Mouse (Mus musculus): ENCODE results near the gene Auts2. TPM values are rescaled to one million over a fixed set of nuclear protein-coding genes. Genes with fewer than 3 reads are reported as not detected.

Gene Auts2
- polyA plus RNA-seq, 1 experiment from 2014 or later: 56.7 TPM

DNA sequence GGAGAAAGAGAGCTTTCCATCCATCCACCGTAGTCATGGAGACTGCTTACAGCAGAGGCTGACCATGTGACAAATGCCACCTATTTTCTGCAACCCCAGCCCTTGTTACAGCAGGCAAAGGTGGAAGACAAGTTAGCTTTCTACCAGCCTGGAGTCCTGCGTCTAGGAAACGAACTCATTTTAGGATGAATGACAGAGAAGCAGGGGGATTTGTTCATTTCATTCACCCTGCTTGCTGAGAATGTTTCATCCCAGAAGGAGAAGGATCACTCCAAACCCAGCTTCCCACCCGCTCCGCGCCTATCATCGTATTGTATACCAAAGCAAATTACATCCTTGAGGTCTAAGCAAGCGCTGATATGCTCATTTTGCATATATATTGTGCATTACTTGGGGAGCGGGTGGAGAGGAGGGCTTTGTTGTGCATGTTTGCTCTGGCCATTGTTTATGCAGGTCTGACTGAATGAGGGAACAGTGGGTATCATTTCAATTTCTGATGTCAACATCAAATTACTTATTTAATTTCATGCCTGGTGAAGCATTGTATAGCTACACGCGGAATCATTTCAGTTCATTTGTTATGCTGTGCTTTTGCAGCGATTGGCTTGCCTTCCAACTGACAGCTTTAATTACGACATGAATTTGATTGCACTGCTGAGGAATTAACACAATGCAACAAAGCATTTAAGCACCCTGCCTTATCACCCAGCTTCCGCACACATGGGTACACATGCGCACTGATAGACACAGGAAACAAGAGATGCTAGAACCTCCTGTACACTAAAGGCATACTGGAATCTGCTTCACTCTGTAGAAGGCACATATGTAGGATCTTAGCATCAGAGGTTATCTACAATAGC, 509.4 kb downstream of the Auts2 start:
- H3K9me3 ChIP-seq: no peaks in the 10 kb centered on the region
- no peaks in the 10 kb centered on the region for H3K27me3 ChIP-seq (ENCODE audit: insufficient read depth, poor library complexity, severe bottlenecking)
- no peaks in the 10 kb centered on the region for H3K36me3 ChIP-seq
- H3K4me1 ChIP-seq (replicated peaks): peaks cover 13% of the 10 kb centered on the region
- 0 out of 2 replicates have a peak overlapping the region, but pooled peaks have one; percentile 13 for H3K27ac ChIP-seq
- no peak overlapping the region for H3K4me3 ChIP-seq
- 68% methylated on average over 15 of the region's 15 CpGs for WGBS
- DNase-seq (ENCODE audit: low spot score): no peak

DNA sequence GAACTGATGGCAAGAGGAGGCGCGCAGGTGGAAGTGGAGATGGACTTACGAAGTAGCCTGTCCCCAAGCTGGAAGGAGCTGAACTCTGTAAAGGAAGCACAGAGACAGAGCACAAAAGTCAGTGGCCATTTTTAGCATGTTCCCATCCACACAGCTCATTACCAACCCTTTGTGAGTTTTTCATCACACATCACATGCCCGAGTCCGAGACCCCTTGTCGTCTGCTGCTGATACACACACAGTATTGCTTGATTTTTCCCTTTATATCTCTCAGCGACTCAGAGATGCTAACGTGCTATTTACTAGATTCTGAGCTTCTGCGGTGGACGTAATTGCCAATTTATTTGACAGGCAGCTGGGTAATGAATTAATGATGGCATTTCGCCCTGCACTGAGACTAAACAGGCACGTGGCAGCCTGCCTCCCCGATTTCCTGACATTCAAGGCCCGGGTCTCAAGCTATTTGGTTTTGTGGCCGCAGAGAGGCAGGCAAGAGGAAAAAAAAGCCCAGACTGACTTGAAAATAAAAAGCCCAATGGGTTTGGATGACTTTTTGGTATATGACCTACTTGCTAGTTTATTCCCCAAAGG, 512.1 kb downstream of the Auts2 start:
- Histone ChIP-seq H3K4me1 (replicated peaks) (peaks cover 13% of the 10 kb centered on the region), H3K9me3 (no peaks in the 10 kb centered on the region), H3K4me3 (no peak overlapping the region), H3K27me3 (ENCODE audit: insufficient read depth, poor library complexity, severe bottlenecking) (no peaks in the 10 kb centered on the region), H3K36me3 (no peaks in the 10 kb centered on the region), H3K27ac (no peak overlapping the region)
- no peak for DNase-seq (ENCODE audit: low spot score)
- WGBS: 80% methylated on average over 15 of the region's 15 CpGs

DNA sequence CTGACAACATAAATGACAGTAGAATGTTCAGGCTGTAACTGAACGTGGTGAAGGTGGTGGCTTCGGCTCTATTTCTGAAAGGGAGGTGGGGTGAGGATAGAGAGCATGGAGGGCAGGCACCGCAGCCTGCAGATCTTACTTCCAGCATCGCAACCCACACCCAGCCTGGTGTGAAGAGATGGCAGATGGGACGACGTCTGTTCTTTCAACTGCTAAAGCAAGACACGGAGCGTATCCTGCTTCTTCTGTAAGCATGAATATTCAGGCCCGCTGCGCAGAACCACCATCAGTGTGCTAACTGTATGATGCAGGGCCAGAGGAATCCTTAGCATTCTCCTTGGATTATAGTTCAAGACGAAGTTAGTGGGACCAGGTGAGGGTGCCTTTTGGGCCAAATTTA, 513.5 kb downstream of the Auts2 start:
- Histone ChIP-seq H3K27ac (no peak overlapping the region), H3K27me3 (ENCODE audit: insufficient read depth, poor library complexity, severe bottlenecking) (no peaks in the 10 kb centered on the region)
- WGBS: 80% methylated on average over 11 of the region's 11 CpGs

DNA sequence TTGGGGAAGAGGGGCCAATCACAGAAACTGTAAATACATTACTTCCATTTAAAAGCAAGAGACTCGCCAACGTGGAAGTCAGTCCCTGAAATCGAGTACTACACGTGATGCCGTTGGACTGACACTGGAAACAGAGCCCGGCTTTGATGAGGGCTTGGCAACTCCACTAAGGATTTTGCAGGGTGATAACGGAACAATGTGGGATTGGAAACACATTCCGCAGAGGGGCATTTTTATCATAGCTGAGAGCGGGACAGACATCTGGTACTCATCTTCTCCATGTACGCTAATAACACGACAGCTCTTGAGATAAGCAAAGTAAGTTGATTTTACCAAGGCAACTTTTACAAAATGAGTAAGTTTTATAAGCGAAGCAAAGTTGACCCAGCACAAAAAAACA, 514.1 kb downstream of the Auts2 start:
- no peak for DNase-seq (ENCODE audit: low spot score)

More for the DNA sequence above, 513.5 kb downstream of the Auts2 start:
- Histone ChIP-seq H3K4me3 (no peak overlapping the region), H3K36me3 (no peaks in the 10 kb centered on the region), H3K4me1 (replicated peaks) (peaks cover 13% of the 10 kb centered on the region), H3K9me3 (no peaks in the 10 kb centered on the region)
- no peak for DNase-seq (ENCODE audit: low spot score)

DNA sequence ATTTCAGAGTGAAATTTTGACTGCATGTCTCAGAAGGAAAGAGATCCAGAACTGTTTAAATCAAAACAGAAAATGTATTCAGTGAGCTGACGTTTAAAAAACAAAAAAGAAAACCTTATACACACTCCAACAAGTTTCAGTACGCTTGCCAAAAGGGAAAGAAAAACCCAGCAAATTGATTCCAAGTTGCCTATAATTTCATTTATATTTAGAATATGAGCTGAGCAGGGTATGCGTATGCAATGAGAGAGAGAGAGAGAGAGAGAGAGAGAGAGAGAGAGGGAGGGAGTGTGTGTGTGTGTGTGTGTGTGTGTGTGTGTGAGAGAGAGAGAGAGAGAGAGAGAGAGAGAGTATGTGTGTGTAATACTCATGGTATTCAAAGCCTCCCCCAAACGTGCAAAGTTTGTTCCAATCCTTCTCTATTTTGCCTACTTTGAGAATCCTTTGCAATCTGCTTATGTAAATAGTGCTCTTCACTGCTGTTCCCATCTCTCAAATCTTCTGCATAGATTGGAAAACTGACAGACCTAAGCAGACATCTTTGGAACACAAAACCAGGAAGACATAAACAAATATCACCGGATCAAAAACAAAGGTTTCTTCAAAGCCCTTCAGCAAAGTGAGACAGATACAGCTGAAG, 515.2 kb downstream of the Auts2 start:
- no peaks in the 10 kb centered on the region for H3K27me3 ChIP-seq (ENCODE audit: insufficient read depth, poor library complexity, severe bottlenecking)
- 89% methylated on average over 5 of the region's 5 CpGs for WGBS
- no peak for DNase-seq (ENCODE audit: low spot score)

More for the DNA sequence above, 514.1 kb downstream of the Auts2 start:
- H3K9me3 ChIP-seq: no peaks in the 10 kb centered on the region
- H3K4me3 ChIP-seq: no peak overlapping the region
- peaks cover 12% of the 10 kb centered on the region for H3K4me1 ChIP-seq (replicated peaks)
- 78% methylated on average over 12 of the region's 12 CpGs for WGBS
- no peaks in the 10 kb centered on the region for H3K27me3 ChIP-seq (ENCODE audit: insufficient read depth, poor library complexity, severe bottlenecking)
- no peak overlapping the region for H3K27ac ChIP-seq
- no peaks in the 10 kb centered on the region for H3K36me3 ChIP-seq

DNA sequence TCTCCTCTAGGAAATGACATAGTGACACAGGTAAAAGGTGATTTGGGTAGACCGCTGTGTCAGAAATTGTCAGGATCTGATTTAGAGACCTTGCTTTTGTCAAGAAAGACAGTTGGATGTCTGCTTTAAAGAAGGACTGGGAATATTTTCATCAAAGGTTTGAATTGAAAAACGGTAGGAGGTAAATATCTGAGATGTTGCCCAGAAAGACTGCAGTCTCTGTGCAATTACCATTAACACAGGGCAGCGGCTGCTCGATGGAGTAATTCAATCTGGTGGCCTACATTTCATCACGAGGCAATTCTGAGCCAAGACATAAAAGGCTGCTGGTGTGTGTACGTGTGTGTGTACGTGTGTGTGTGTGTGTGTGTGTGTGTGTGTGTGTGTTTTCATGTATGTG, 529.8 kb downstream of the Auts2 start:
- Histone ChIP-seq H3K9me3 (no peaks in the 10 kb centered on the region), H3K36me3 (no peaks in the 10 kb centered on the region), H3K4me3 (no peak overlapping the region), H3K4me1 (replicated peaks) (no peaks in the 10 kb centered on the region), H3K27me3 (ENCODE audit: insufficient read depth, poor library complexity, severe bottlenecking) (no peaks in the 10 kb centered on the region), H3K27ac (no peak overlapping the region)
- 86% methylated on average over 7 of the region's 7 CpGs for WGBS
- DNase-seq (ENCODE audit: low spot score): no peak

More for the DNA sequence above, 515.2 kb downstream of the Auts2 start:
- H3K4me1 ChIP-seq (replicated peaks): peaks cover 4% of the 10 kb centered on the region; the same call in 1 of the 2 replicates
- H3K27ac ChIP-seq: no peak overlapping the region
- no peaks in the 10 kb centered on the region for H3K9me3 ChIP-seq
- no peaks in the 10 kb centered on the region for H3K36me3 ChIP-seq
- H3K4me3 ChIP-seq: no peak overlapping the region

DNA sequence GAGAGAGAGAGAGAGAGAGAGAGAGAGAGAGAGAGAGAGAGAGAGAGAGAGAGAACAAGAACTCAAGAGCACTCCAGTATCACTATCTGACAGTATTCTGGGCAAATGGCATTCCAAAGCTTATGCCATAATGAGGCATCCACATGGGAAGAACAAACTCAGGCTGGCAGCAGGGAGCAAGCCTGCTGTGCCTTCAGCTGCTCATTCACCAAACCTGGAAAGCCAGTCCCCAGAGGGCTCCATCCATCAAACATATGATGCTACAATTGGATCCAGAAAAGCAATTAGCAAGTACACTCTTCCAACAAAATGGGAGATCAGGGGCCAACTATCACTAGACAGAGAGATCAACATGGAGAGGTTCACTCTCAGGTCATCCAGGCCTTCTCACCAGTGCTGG, 531.3 kb downstream of the Auts2 start:
- DNase-seq (ENCODE audit: low spot score): no peak
- Histone ChIP-seq H3K4me1 (replicated peaks) (peaks cover 4% of the 10 kb centered on the region; the same call in 1 of the 2 replicates), H3K36me3 (no peaks in the 10 kb centered on the region), H3K4me3 (no peak overlapping the region), H3K9me3 (no peaks in the 10 kb centered on the region), H3K27ac (no peak overlapping the region), H3K27me3 (ENCODE audit: insufficient read depth, poor library complexity, severe bottlenecking) (no peaks in the 10 kb centered on the region)

DNA sequence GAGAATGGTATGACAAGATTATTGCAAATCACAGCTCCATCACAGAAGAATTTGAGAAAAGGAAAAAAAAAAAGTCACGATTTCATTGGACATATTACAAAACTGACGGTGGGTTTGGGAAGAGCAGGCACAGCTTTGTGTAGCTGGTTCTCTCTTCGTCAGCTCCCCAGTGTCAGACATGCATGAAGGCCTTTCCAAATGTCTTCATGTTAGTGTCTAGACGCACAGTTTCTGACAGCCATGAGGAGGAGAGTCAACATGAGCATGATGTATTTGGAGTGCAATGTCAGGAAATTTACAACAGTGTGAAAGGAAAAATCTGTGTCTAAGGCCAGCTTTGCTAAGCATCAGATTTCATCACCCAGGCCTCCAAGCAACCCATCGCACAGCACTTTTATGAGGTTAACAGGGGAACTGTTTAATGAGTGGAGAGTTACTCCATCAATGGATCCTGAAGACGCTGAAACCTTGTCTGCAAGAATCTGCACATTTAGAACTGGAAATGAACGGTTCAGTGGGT, 534.4 kb downstream of the Auts2 start:
- DNase-seq (ENCODE audit: low spot score): no peak
- H3K9me3 ChIP-seq: no peaks in the 10 kb centered on the region
- 80% methylated on average over 7 of the region's 7 CpGs for WGBS
- no peaks in the 10 kb centered on the region for H3K27me3 ChIP-seq (ENCODE audit: insufficient read depth, poor library complexity, severe bottlenecking)
- no peak overlapping the region for H3K27ac ChIP-seq
- H3K4me1 ChIP-seq (replicated peaks): peaks cover 4% of the 10 kb centered on the region; the same call in 1 of the 2 replicates
- no peaks in the 10 kb centered on the region for H3K36me3 ChIP-seq
- H3K4me3 ChIP-seq: no peak overlapping the region

DNA sequence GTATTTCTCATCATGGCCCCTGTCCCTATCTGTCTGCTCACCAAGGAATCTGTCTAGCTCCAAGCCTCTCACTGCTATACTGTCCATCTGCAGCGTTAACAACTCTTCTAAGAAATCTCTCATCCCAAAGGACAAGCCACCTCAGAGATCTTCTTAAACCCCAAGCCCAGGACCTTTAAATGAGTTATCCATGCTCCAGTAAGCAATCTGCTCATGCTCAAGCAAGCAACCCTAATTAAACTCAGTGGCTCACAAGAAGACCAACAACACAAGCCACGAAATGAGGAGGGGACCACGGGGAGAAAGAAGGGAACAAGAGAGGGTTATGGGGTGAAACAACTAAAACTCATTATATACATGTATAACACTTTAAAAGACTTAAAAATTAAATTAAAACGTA, 535.2 kb downstream of the Auts2 start:
- Histone ChIP-seq H3K27me3 (ENCODE audit: insufficient read depth, poor library complexity, severe bottlenecking) (no peaks in the 10 kb centered on the region), H3K4me3 (no peak overlapping the region), H3K4me1 (replicated peaks) (peaks cover 4% of the 10 kb centered on the region; the same call in 1 of the 2 replicates), H3K36me3 (no peaks in the 10 kb centered on the region), H3K9me3 (no peaks in the 10 kb centered on the region), H3K27ac (no peak overlapping the region)
- WGBS: 81% methylated on average over 4 of the region's 4 CpGs
- no peak for DNase-seq (ENCODE audit: low spot score)

DNA sequence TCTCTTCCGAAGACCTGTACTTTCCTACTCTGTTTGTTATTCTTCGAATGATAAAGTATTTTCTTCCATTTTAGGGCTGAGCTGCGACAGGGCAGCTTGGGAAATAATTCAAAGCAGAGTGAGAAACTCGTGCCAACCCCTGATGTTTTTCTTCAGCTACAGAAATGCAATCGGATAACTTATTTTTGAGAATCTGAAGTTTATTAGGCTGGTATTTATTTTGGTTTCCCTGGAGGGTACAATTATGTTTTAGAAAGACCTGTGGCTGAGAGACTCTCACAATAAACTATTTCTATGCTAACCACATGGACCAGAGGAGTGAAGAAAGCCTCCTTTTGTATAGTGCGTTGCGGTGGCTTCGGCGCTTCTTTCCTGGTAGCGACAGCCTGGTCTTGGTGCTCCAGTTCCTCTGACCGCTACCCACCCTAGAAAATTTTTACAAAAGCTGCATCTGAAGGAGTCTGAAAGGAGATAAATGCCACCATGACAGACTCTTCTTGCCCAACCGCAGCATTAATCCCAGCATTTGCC, 550.4 kb downstream of the Auts2 start:
- WGBS: 68% methylated on average over 12 of the region's 12 CpGs
- DNase-seq (ENCODE audit: low spot score): no peak
- Histone ChIP-seq H3K27ac (no peak overlapping the region), H3K4me3 (no peak overlapping the region), H3K4me1 (replicated peaks) (peaks cover 5% of the 10 kb centered on the region; the same call in 1 of the 2 replicates), H3K9me3 (no peaks in the 10 kb centered on the region), H3K27me3 (ENCODE audit: insufficient read depth, poor library complexity, severe bottlenecking) (no peaks in the 10 kb centered on the region), H3K36me3 (no peaks in the 10 kb centered on the region)

DNA sequence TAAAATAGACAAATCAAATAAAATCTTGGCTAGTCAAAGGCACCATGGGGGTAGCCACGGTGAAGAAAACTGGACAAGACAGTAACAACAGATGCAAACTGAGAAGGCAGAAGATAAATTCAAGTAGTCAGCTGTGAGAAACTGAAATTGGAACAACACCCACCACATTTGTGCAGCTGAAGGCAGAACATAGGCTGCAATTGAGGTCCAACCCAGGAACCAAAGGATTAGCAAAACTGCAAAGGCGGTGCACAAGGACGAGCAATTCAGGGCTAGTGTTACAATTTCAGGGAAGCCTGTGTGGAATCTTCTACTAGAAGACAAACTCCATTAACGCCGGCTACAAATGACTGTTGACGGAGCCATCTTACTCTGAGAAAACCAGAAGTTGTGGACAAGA, 550.9 kb downstream of the Auts2 start:
- H3K4me3 ChIP-seq: no peak overlapping the region
- H3K27ac ChIP-seq: no peak overlapping the region
- peaks cover 5% of the 10 kb centered on the region; the same call in 1 of the 2 replicates for H3K4me1 ChIP-seq (replicated peaks)
- H3K9me3 ChIP-seq: no peaks in the 10 kb centered on the region
- WGBS: 78% methylated on average over 6 of the region's 6 CpGs
- DNase-seq (ENCODE audit: low spot score): no peak
- no peaks in the 10 kb centered on the region for H3K36me3 ChIP-seq
- no peaks in the 10 kb centered on the region for H3K27me3 ChIP-seq (ENCODE audit: insufficient read depth, poor library complexity, severe bottlenecking)

DNA sequence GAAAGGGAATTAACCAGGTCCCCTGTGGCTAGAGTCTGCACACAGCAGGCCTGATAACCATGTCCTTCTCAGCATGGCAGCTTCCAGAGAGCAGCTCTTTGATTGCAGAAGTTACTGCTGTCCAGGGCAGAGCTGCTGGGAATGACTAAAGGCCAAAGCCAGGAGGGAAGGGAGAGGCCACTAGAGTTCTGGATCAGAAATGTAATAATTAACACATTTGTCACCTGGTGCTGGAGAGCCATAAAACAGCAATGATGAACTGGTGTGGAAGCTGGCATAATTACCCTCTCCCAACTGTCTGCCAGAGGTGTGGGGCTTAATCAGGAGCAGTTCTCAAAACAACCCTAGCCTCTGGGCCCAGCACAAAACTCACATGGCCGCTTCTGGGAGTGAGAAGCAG, 552.6 kb downstream of the Auts2 start:
- no peaks in the 10 kb centered on the region for H3K27me3 ChIP-seq (ENCODE audit: insufficient read depth, poor library complexity, severe bottlenecking)
- H3K4me3 ChIP-seq: no peak overlapping the region
- H3K36me3 ChIP-seq: no peaks in the 10 kb centered on the region
- H3K4me1 ChIP-seq (replicated peaks): peaks cover 5% of the 10 kb centered on the region; the same call in 1 of the 2 replicates
- H3K27ac ChIP-seq: 0 out of 2 replicates have a peak overlapping the region, but pooled peaks have one; percentile 16
- no peak for DNase-seq (ENCODE audit: low spot score)
- 62% methylated on average over 1 of the region's 1 CpGs for WGBS
- no peaks in the 10 kb centered on the region for H3K9me3 ChIP-seq
